Mouse (Mus musculus) limb, embryonic 14.5 days (tissue): ENCODE results near the gene Arhgap10. TPM values are rescaled to one million over a fixed set of nuclear protein-coding genes. Genes with fewer than 3 reads are reported as not detected.
"Not testable (repeated sequence)": the region's sequence is repeated elsewhere in the genome, so short reads cannot be mapped to it uniquely, and the experiment has no call there.

ENCODE experiments used
- ATAC-seq: fragments of 200-750 bp; cut with Nextera tagmentation; 2 replicates; pipeline ENCODE4 v1.8.0; 2017; ENCODE audit warnings: low read depth, moderate number of reproducible peaks, moderate TSS enrichment; ENCODE audit not compliant: low FRiP score
- DNase-seq: peaks from one replicate; pipeline ENCODE4 v3.0.0-alpha.2; 2015; ENCODE audit warnings: low spot score
- H3K27ac ChIP-seq: fragments of 300-500 bp; sonication (generic); replicated peaks from 2 replicates; pipeline ENCODE4 v1.5.1; 2014; ENCODE audit warnings: low read depth, mild to moderate bottlenecking, low read length, moderate library complexity, mixed read lengths
- H3K27me3 ChIP-seq: fragments of 300-500 bp; sonication (generic); 2 replicates; pipeline ENCODE4 v1.6.1; 2014; ENCODE audit warnings: low read length, mixed read lengths; ENCODE audit not compliant: control insufficient read depth, insufficient read depth
- H3K36me3 ChIP-seq: fragments of 300-500 bp; sonication (generic); 2 replicates; pipeline ENCODE4 v1.6.1; 2014; ENCODE audit warnings: mild to moderate bottlenecking, low read length, moderate library complexity, mixed read lengths; ENCODE audit not compliant: control insufficient read depth, insufficient read depth
- H3K4me1 ChIP-seq: fragments of 300-500 bp; sonication (generic); 2 replicates; pipeline ENCODE4 v1.6.1; 2014; ENCODE audit warnings: antibody characterized with exemption, low read length, mixed read lengths; ENCODE audit not compliant: control insufficient read depth, insufficient read depth
- H3K4me2 ChIP-seq: fragments of 300-500 bp; sonication (generic); replicated peaks from 2 replicates; pipeline ENCODE4 v1.6.1; 2014; ENCODE audit warnings: low read depth, mild to moderate bottlenecking, low read length, moderate library complexity; ENCODE audit not compliant: severe bottlenecking
- H3K4me3 ChIP-seq: fragments of 300-500 bp; sonication (generic); replicated peaks from 2 replicates; pipeline ENCODE4 v1.5.1; 2014; ENCODE audit warnings: low read length
- H3K9ac ChIP-seq: fragments of 300-500 bp; sonication (generic); 2 replicates; pipeline ENCODE4 v1.6.1; 2014; ENCODE audit warnings: mild to moderate bottlenecking, low read depth, low read length, moderate library complexity; ENCODE audit not compliant: severe bottlenecking
- H3K9me3 ChIP-seq: fragments of 300-500 bp; sonication (generic); 2 replicates; pipeline ENCODE4 v1.6.1; 2016; ENCODE audit warnings: low read length; ENCODE audit not compliant: control insufficient read depth
- POLR2A ChIP-seq: fragments of 200-500 bp; IDR thresholded peaks from 2 replicates; pipeline ENCODE4 v1.8.0; 2012; ENCODE audit warnings: inconsistent platforms, mild to moderate bottlenecking, moderate library complexity, borderline replicate concordance; ENCODE audit not compliant: insufficient read depth, insufficient read length; ENCODE audit errors: extremely low read depth
- WGBS: fragments of 180-500 bp; shearing (Covaris S2); extraction: QIAGEN DNeasy Blood & Tissue Kit; methylation state at CpG from one replicate; pipeline ENCODE4 v1.1.7; 2014; 5-methylcytosine and 5-hydroxymethylcytosine counted together
- polyA plus RNA-seq, 2 experiments: library from polyadenylated mRNA; depleted of rRNA in 1 of 2; stranded (reverse) in 1 of 2; unstranded in 1 of 2; fragments of >200 nt; fragmentation: Nextera tagmentation in 1 of 2; extraction: Ambion mirVana in 1 of 2; gene quantifications; 2 replicates each; pipeline versions ENCODE4 v1.2.1 to v1.2.3; 2012 to 2014

Gene Arhgap10
- polyA plus RNA-seq, 2 experiments = 25.1 to 29.3 TPM

DNA sequence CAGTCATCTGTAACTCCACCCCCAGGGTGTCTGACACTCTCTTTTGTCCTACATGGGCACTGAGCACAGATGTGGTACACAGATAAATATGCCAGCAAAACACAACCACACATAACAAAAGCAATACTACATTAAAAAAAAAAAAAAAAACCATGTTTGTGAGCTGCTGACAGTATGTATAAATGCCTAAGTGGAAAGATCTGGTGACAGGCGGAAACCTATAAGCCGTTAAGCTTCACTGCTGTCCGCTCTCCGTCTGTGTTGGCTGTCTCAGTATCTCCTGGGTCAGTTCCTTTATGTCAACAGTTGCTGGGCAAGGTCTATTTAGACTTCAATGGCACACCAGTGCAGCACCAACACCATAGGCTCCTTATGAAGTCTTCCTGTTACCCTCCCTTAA is 188.0 kb downstream of the Arhgap10 start:
- no peak overlapping the region for H3K4me2 ChIP-seq
- 79% methylated on average over 4 of the region's 4 CpGs for WGBS
- DNase-seq (no peak), ATAC-seq (no peak)
- no peaks in the 10 kb centered on the region for H3K9me3 ChIP-seq
- H3K27me3 ChIP-seq = no peaks in the 10 kb centered on the region
- no peaks in the 10 kb centered on the region for H3K36me3 ChIP-seq
- H3K4me1 ChIP-seq = 0 out of 2 replicates have a peak, but pooled peaks cover 2% of the 10 kb centered on the region
- no peak for TF ChIP-seq POLR2A
- H3K27ac ChIP-seq = no peak overlapping the region
- H3K9ac ChIP-seq = no peak overlapping the region
- no peak overlapping the region for H3K4me3 ChIP-seq

DNA sequence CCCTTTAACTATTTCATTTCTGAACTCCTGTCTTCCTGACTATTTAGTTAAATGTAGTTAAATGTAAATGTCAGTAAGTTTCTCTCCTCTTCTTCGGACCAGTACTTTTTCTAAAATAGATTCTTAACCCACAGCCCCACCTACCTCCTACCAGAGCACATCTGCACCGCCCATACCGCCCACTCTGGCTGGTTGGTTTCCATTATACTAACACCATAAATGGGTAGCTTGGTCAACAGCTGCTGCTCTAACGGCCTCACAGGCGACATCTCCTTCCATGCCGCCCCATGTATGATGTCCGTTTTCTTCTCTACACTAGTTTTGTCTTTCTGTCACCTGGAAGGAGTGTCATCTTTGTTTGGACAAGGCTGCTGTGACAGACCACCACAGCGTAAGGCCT is 189.3 kb downstream of the Arhgap10 start:
- H3K9me3 ChIP-seq = no peaks in the 10 kb centered on the region
- H3K4me3 ChIP-seq = no peak overlapping the region
- H3K4me1 ChIP-seq = 0 out of 2 replicates have a peak, but pooled peaks cover 2% of the 10 kb centered on the region
- no peak for DNase-seq
- H3K27ac ChIP-seq = no peak overlapping the region
- WGBS = 89% methylated on average over 8 of the region's 8 CpGs
- no peak for TF ChIP-seq POLR2A
- H3K36me3 ChIP-seq = no peaks in the 10 kb centered on the region
- ATAC-seq = no peak
- no peaks in the 10 kb centered on the region for H3K27me3 ChIP-seq
- no peak overlapping the region for H3K9ac ChIP-seq
- H3K4me2 ChIP-seq = no peak overlapping the region

DNA sequence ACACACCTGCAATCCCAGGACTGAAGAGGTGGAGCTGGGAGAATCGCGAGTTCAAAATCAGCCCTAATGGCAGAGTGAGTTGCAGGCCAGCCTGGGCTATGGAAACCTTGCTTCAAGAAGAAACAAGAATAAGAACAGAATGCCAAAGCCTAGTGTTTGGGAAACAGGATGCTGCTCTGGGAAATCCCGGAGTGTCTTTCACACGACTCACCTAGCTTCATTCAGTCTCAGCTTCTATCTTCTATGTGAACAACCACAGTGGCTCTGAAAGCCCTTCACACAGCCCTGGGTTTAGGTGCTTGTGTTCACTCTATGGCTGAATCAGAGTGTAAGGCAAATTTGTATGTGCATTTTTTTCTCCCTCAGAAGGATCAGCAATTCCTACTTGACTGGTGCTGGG is 190.4 kb downstream of the Arhgap10 start:
- WGBS = 90% methylated on average over 4 of the region's 4 CpGs
- no peaks in the 10 kb centered on the region for H3K36me3 ChIP-seq
- DNase-seq = no peak

DNA sequence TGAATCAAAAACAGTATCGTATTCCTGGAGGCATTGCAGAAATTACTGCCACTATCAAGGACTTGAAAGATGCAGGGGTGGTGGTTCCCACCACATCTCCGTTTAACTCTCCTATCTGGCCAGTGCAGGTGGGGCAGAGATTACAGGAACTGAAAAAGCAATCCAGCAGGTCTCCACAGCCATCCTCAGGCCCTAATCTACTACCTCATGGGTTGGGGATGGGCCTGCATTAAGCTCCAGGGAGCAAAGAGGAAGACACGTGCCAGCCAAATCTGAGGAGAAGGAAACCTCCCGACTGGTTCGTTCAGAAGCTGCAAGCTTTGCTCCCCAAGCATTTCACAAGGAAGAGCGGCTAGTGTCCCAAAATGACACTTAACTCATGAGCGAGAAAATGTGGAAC is 195.0 kb downstream of the Arhgap10 start:
- ATAC-seq, H3K27ac ChIP-seq: not testable (repeated sequence)
- 83% methylated on average over 6 of the region's 7 CpGs for whole genome bisulfite sequencing

More for the DNA sequence above, 190.4 kb downstream of the Arhgap10 start:
- H3K4me2 ChIP-seq = no peak overlapping the region
- H3K27ac ChIP-seq = no peak overlapping the region
- H3K4me3 ChIP-seq = no peak overlapping the region
- H3K9ac ChIP-seq = no peak overlapping the region
- no peaks in the 10 kb centered on the region for H3K27me3 ChIP-seq
- TF ChIP-seq POLR2A = no peak
- ATAC-seq = no peak
- 0 out of 2 replicates have a peak, but pooled peaks cover 2% of the 10 kb centered on the region for H3K4me1 ChIP-seq
- H3K9me3 ChIP-seq = no peaks in the 10 kb centered on the region

DNA sequence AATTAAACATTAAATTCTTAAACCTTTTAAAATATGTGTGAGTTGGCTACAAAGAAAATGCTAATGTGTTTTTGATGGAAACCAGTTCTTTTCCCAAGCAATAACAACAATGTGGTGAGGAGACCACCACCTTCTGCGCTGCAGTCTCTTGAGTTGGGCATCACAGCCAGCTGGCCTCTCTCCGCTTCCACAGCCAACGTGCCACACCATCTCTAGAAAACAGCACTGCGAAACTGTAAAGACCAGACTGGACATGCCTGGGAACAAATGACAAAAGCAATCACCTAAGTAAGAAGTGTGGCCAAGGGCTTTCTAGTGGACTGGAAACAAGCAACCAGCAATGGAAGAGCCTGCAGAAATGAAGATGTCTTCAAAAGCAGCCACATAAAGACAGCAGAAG is 195.9 kb downstream of the Arhgap10 start:
- Histone ChIP-seq H3K4me1 (no peaks in the 10 kb centered on the region), H3K27ac (no peak overlapping the region), H3K36me3 (0 out of 2 replicates have a peak, but pooled peaks cover 4% of the 10 kb centered on the region), H3K4me3 (no peak overlapping the region), H3K4me2 (no peak overlapping the region), H3K9ac (no peak overlapping the region), H3K9me3 (no peaks in the 10 kb centered on the region), H3K27me3 (no peaks in the 10 kb centered on the region)
- ATAC-seq (no peak), DNase-seq (no peak)
- no peak for TF ChIP-seq POLR2A
- WGBS = 87% methylated on average over 4 of the region's 4 CpGs

More for the DNA sequence above, 195.0 kb downstream of the Arhgap10 start:
- H3K4me3 ChIP-seq, H3K9me3 ChIP-seq, H3K36me3 ChIP-seq, H3K9ac ChIP-seq, H3K27me3 ChIP-seq, H3K4me2 ChIP-seq, H3K4me1 ChIP-seq: not testable (repeated sequence)
- DNase-seq = peak; percentile 1

DNA sequence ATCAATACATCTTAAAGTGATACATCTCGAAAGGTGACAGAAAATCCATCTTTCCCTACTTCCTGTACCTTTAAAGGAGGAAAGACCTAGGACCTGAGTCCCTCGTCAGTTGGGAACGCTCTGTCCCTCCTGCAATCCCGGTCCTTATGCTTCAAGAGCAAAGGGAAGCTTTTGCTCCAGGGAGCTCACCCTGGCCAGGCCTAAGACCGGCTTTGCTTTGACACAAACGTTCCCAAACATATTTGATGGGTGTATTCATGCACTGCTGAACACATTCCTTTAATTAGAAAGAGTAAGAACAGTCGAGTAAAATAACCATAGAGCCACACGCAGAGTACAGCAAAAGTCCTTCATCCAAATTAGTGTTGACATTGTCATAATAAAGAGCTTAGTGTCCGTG is 199.2 kb downstream of the Arhgap10 start:
- Histone ChIP-seq H3K4me3 (no peak overlapping the region), H3K9me3 (no peaks in the 10 kb centered on the region), H3K27ac (no peak overlapping the region), H3K36me3 (0 out of 2 replicates have a peak, but pooled peaks cover 4% of the 10 kb centered on the region), H3K4me1 (no peaks in the 10 kb centered on the region), H3K27me3 (no peaks in the 10 kb centered on the region), H3K9ac (no peak overlapping the region), H3K4me2 (no peak overlapping the region)
- DNase-seq = no peak
- no peak for TF ChIP-seq POLR2A
- no peak for ATAC-seq
- 86% methylated on average over 9 of the region's 9 CpGs for WGBS
